Comparison of ENCODE assay signal across 11 mouse cellular contexts in genomic region chr4:54021861-54022385, GRCm38 (mm10).
DNase-seq lines count a peak whose midpoint lies in the region; ATAC-seq and TF ChIP-seq lines count a peak whose summit lies in the region.
"Had no signal": no experiment of that assay in that cellular context is flagged by ENCODE, and none has a peak within 500 bp of the region (broad histone marks: within the 10 kb centered on the region; RNA-seq: fewer than 3 reads in every experiment).

No protein-coding gene starts in this region.

- H3K27ac ChIP-seq in left cerebral cortex, adult 2 months = peak overlapping the region; percentile 29
- peak overlapping the region; percentile 44; the same call in 1 of the 2 replicates for H3K27ac ChIP-seq in embryonic facial prominence, embryonic 13.5 days
- peak overlapping the region; percentile 63 for H3K27ac ChIP-seq in hindbrain, embryonic 11.5 days (ENCODE audit: low read depth, low read length)
- H3K27ac ChIP-seq in midbrain, postnatal 0 days (ENCODE audit: low read depth, low read length) = peak overlapping the region; percentile 82
- H3K27ac ChIP-seq: heart, embryonic 15.5 days; kidney, embryonic 15.5 days had no signal

- no peaks in the 10 kb centered on the region for H3K36me3 ChIP-seq in embryonic facial prominence, embryonic 13.5 days
- H3K36me3 ChIP-seq in hindbrain, embryonic 11.5 days (ENCODE audit: control insufficient read depth, insufficient read depth, low read length) = no peaks in the 10 kb centered on the region
- no peaks in the 10 kb centered on the region for H3K36me3 ChIP-seq in midbrain, postnatal 0 days (ENCODE audit: insufficient read depth, low read length)
- H3K36me3 ChIP-seq: heart, embryonic 15.5 days; kidney, embryonic 15.5 days had no signal

- no peak overlapping the region for H3K9ac ChIP-seq in embryonic facial prominence, embryonic 13.5 days
- 0 out of 2 replicates have a peak overlapping the region, but pooled peaks have one; percentile 52 for H3K9ac ChIP-seq in hindbrain, embryonic 11.5 days (ENCODE audit: low read depth, low read length)
- peak overlapping the region; percentile 33; the same call in 1 of the 2 replicates for H3K9ac ChIP-seq in midbrain, postnatal 0 days (replicated peaks; ENCODE audit: low read length, poor library complexity, severe bottlenecking)
- H3K9ac ChIP-seq: heart, embryonic 15.5 days; kidney, embryonic 15.5 days; liver, postnatal 0 days had no signal

- H3K9me3 ChIP-seq in embryonic facial prominence, embryonic 13.5 days = no peaks in the 10 kb centered on the region
- H3K9me3 ChIP-seq in hindbrain, embryonic 11.5 days (ENCODE audit: control insufficient read depth, low read length) = no peaks in the 10 kb centered on the region
- no peaks in the 10 kb centered on the region for H3K9me3 ChIP-seq in midbrain, postnatal 0 days (ENCODE audit: low read length)
- H3K9me3 ChIP-seq: heart, embryonic 15.5 days; kidney, embryonic 15.5 days had no signal

- no peak for TF ChIP-seq CTCF in left cerebral cortex, adult 2 months (IDR thresholded peaks at IDR 0.05)
- no peak for TF ChIP-seq CTCF in midbrain, postnatal 0 days (IDR thresholded peaks at IDR 0.05)

- ATAC-seq in embryonic facial prominence, embryonic 13.5 days (ENCODE audit: insufficient number of reproducible peaks, insufficient read depth, low FRiP score, low TSS enrichment, low read depth) = no peak
- ATAC-seq in hindbrain, embryonic 11.5 days (ENCODE audit: low FRiP score) = peak; percentile 41
- ATAC-seq in midbrain, postnatal 0 days (ENCODE audit: low FRiP score) = peak; percentile 67
- no peak for ATAC-seq in CD4-positive, CD25-positive, alpha-beta regulatory T cell, adult 4 months
- ATAC-seq: liver, postnatal 0 days had no signal

- peak overlapping the region; percentile 22; the same call in 1 of the 2 replicates for H3K4me3 ChIP-seq in left cerebral cortex, adult 2 months
- H3K4me3 ChIP-seq in embryonic facial prominence, embryonic 13.5 days = no peak overlapping the region
- no peak overlapping the region for H3K4me3 ChIP-seq in hindbrain, embryonic 11.5 days (ENCODE audit: low read depth, low read length)
- no peak overlapping the region for H3K4me3 ChIP-seq in midbrain, postnatal 0 days (ENCODE audit: low read depth, low read length)
- H3K4me3 ChIP-seq: heart, embryonic 15.5 days; kidney, embryonic 15.5 days had no signal

- no peak for DNase-seq in left cerebral cortex, adult 2 months (ENCODE audit: extremely low spot score in 1 of 2, low spot score in 2 of 2)
- DNase-seq in left cerebral cortex, postnatal 10 days (ENCODE audit: extremely low spot score in 1 of 2, low spot score in 2 of 2) = no peak
- no peak for DNase-seq in hindbrain, embryonic 11.5 days (ENCODE audit: low spot score)
- DNase-seq in midbrain, postnatal 0 days (ENCODE audit: low spot score) = no peak
- DNase-seq in gastrocnemius, postnatal 4 days (ENCODE audit: low spot score in 2 of 2) = no peak
- DNase-seq in testis, postnatal 10 days (ENCODE audit: low spot score) = no peak
- DNase-seq: liver, postnatal 0 days had no signal

- intact Hi-C loops in left cerebral cortex, adult 2 months (cut with DNase I) = no loop called here
- intact Hi-C loops in left cerebral cortex, postnatal 10 days (cut with DNase I) = no loop called here

- WGBS in embryonic facial prominence, embryonic 13.5 days = 45% methylated on average over 6 of the region's 6 CpGs
- 42% methylated on average over 6 of the region's 6 CpGs for WGBS in hindbrain, embryonic 11.5 days
- 16% methylated on average over 6 of the region's 6 CpGs for WGBS in midbrain, postnatal 0 days

- H3K4me2 ChIP-seq in embryonic facial prominence, embryonic 13.5 days = peak overlapping the region; percentile 24
- no peak overlapping the region; the same call in 1 of the 2 replicates for H3K4me2 ChIP-seq in hindbrain, embryonic 11.5 days (replicated peaks; ENCODE audit: low read depth, low read length)
- H3K4me2 ChIP-seq in midbrain, postnatal 0 days (ENCODE audit: low read depth, low read length, poor library complexity, severe bottlenecking) = no peak overlapping the region
- H3K4me2 ChIP-seq: heart, embryonic 15.5 days; kidney, embryonic 15.5 days had no signal

- no peaks in the 10 kb centered on the region for H3K27me3 ChIP-seq in embryonic facial prominence, embryonic 13.5 days
- H3K27me3 ChIP-seq in hindbrain, embryonic 11.5 days (ENCODE audit: control insufficient read depth, insufficient read depth, low read length) = no peaks in the 10 kb centered on the region
- H3K27me3 ChIP-seq in midbrain, postnatal 0 days (ENCODE audit: insufficient read depth, low read length) = no peaks in the 10 kb centered on the region
- H3K27me3 ChIP-seq: heart, embryonic 15.5 days; kidney, embryonic 15.5 days had no signal

- peaks cover 10% of the 10 kb centered on the region for H3K4me1 ChIP-seq in embryonic facial prominence, embryonic 13.5 days
- H3K4me1 ChIP-seq in hindbrain, embryonic 11.5 days (replicated peaks; ENCODE audit: control insufficient read depth, insufficient read depth, low read length) = 0 out of 2 replicates have a peak, but pooled peaks cover 2% of the 10 kb centered on the region
- peaks cover 7% of the 10 kb centered on the region; the same call in 1 of the 2 replicates for H3K4me1 ChIP-seq in midbrain, postnatal 0 days (ENCODE audit: insufficient read depth, low read length)
- H3K4me1 ChIP-seq: heart, embryonic 15.5 days; kidney, embryonic 15.5 days had no signal

Comparison
In these comparisons a context has a peak if more than half of its experiments do, and no peak if none do; other contexts are left out.
1. H3K27ac ChIP-seq: peak in every context shown above with its lines; median percentile 82 in midbrain, postnatal 0 days; 63 in hindbrain, embryonic 11.5 days; 44 in embryonic facial prominence, embryonic 13.5 days; 29 in left cerebral cortex, adult 2 months.
2. ATAC-seq: peak in hindbrain, embryonic 11.5 days (single experiment) and midbrain, postnatal 0 days (single experiment); none in embryonic facial prominence, embryonic 13.5 days (single experiment) and CD4-positive, CD25-positive, alpha-beta regulatory T cell, adult 4 months (single experiment).